Mouse (Mus musculus) embryonic facial prominence, embryonic 11.5 days (tissue): ENCODE measurements around the gene Slc3a1. TPM values are rescaled to one million over a fixed set of nuclear protein-coding genes. Genes with fewer than 3 reads are reported as not detected.

Experiments
- ATAC-seq: fragments of 200-750 bp; cut with Nextera tagmentation; replicated peaks from 2 replicates; pipeline ENCODE4 v1.8.0; 2017; ENCODE audit warnings: low read depth; ENCODE audit not compliant: insufficient number of reproducible peaks, low FRiP score, low TSS enrichment
- DNase-seq: peaks from one replicate; pipeline ENCODE4 v3.0.0-alpha.2; 2015; ENCODE audit warnings: low spot score
- H3K27ac ChIP-seq: fragments of 300-500 bp; sonication (generic); replicated peaks from 2 replicates; pipeline ENCODE4 v1.5.1; 2014; ENCODE audit warnings: mild to moderate bottlenecking, low read depth, low read length, control low read depth
- H3K27me3 ChIP-seq: fragments of 300-500 bp; sonication (generic); 2 replicates; pipeline ENCODE4 v1.6.1; 2014; ENCODE audit warnings: mild to moderate bottlenecking, low read length, moderate library complexity, mixed read lengths; ENCODE audit not compliant: control insufficient read depth, insufficient read depth
- H3K36me3 ChIP-seq: fragments of 300-500 bp; sonication (generic); replicated peaks from 2 replicates; pipeline ENCODE4 v1.6.1; 2014; ENCODE audit warnings: low read depth, mild to moderate bottlenecking, low read length, moderate library complexity, mixed read lengths; ENCODE audit not compliant: control insufficient read depth, insufficient read depth
- H3K4me1 ChIP-seq: fragments of 300-500 bp; sonication (generic); 2 replicates; pipeline ENCODE4 v1.6.1; 2014; ENCODE audit warnings: low read length, mixed read lengths; ENCODE audit not compliant: control insufficient read depth, insufficient read depth
- H3K4me2 ChIP-seq: fragments of 300-500 bp; sonication (generic); 2 replicates; pipeline ENCODE4 v1.6.1; 2014; ENCODE audit warnings: low read depth, mild to moderate bottlenecking, control low read depth, low read length, moderate library complexity
- H3K4me3 ChIP-seq: fragments of 300-500 bp; sonication (generic); 2 replicates; pipeline ENCODE4 v1.5.1; 2014; ENCODE audit warnings: low read depth, low read length, control low read depth
- H3K9ac ChIP-seq: fragments of 300-500 bp; sonication (generic); replicated peaks from 2 replicates; pipeline ENCODE4 v1.6.1; 2014; ENCODE audit warnings: mild to moderate bottlenecking, control low read depth, low read length
- H3K9me3 ChIP-seq: fragments of 300-500 bp; sonication (generic); replicated peaks from 2 replicates; pipeline ENCODE4 v1.6.1; 2016; ENCODE audit warnings: mild to moderate bottlenecking, low read length, inconsistent platforms, mixed read lengths; ENCODE audit not compliant: control insufficient read depth
- WGBS: fragments of 180-500 bp; shearing (Covaris S2); extraction: QIAGEN DNeasy Blood & Tissue Kit; methylation state at CpG from one replicate; pipeline ENCODE4 v1.1.7; 2014; 5-methylcytosine and 5-hydroxymethylcytosine counted together
- polyA plus RNA-seq: library from polyadenylated mRNA; unstranded; fragments of >200 nt; fragmentation: Nextera tagmentation; extraction: Ambion mirVana; gene quantifications from 2 replicates; pipeline ENCODE4 v1.2.1, GENCODE M21; 2014

Slc3a1 gene
- polyA plus RNA-seq, 1 experiment from 2014 or later = 0.35 TPM

- ATAC-seq (no peak), DNase-seq (no peak)
- Histone ChIP-seq H3K9me3 (no peaks in the 10 kb centered on the region), H3K4me3 (no peak overlapping the region), H3K36me3 (no peaks in the 10 kb centered on the region; the same call in 1 of the 2 replicates), H3K4me1 (no peaks in the 10 kb centered on the region), H3K27me3 (no peaks in the 10 kb centered on the region), H3K27ac (no peak overlapping the region), H3K9ac (no peak overlapping the region), H3K4me2 (no peak overlapping the region)
- 80% methylated on average over 10 of the region's 10 CpGs for WGBS
Measured at GRCm38 (mm10) chr17:84999636-85000035, 28.5 kb upstream of the Slc3a1 start.

- Histone ChIP-seq H3K27ac (no peak overlapping the region), H3K4me3 (no peak overlapping the region)
- WGBS = 80% methylated on average over 6 of the region's 6 CpGs
Measured at GRCm38 (mm10) chr17:85013485-85013884, 14.7 kb upstream of the Slc3a1 start.

GRCm38 (mm10) chr17:85014632-85015031 lies 13.5 kb upstream of the Slc3a1 start:
- DNase-seq = no peak
- Histone ChIP-seq H3K4me2 (no peak overlapping the region), H3K27me3 (no peaks in the 10 kb centered on the region), H3K9me3 (no peaks in the 10 kb centered on the region), H3K9ac (no peak overlapping the region), H3K4me3 (no peak overlapping the region), H3K4me1 (no peaks in the 10 kb centered on the region), H3K36me3 (no peaks in the 10 kb centered on the region), H3K27ac (no peak overlapping the region)
- no peak for ATAC-seq
- WGBS = 79% methylated on average over 3 of the region's 3 CpGs

More at GRCm38 (mm10) chr17:85013485-85013884, 14.7 kb upstream of the Slc3a1 start:
- Histone ChIP-seq H3K36me3 (no peaks in the 10 kb centered on the region), H3K27me3 (no peaks in the 10 kb centered on the region), H3K9me3 (no peaks in the 10 kb centered on the region), H3K9ac (no peak overlapping the region), H3K4me1 (no peaks in the 10 kb centered on the region), H3K4me2 (no peak overlapping the region)
- no peak for ATAC-seq
- DNase-seq = no peak

GRCm38 (mm10) chr17:85018344-85018743 lies 9.8 kb upstream of the Slc3a1 start:
- no peak for DNase-seq
- H3K27me3 ChIP-seq = no peaks in the 10 kb centered on the region
- 85% methylated on average over 3 of the region's 3 CpGs for WGBS

GRCm38 (mm10) chr17:85018794-85019193 lies 9.4 kb upstream of the Slc3a1 start:
- no peak for ATAC-seq

More at GRCm38 (mm10) chr17:85018344-85018743, 9.8 kb upstream of the Slc3a1 start:
- Histone ChIP-seq H3K4me2 (no peak overlapping the region), H3K9ac (no peak overlapping the region), H3K9me3 (no peaks in the 10 kb centered on the region), H3K36me3 (no peaks in the 10 kb centered on the region), H3K4me3 (no peak overlapping the region), H3K4me1 (no peaks in the 10 kb centered on the region), H3K27ac (no peak overlapping the region)
- ATAC-seq = no peak

GRCm38 (mm10) chr17:85020343-85020742 lies 7.8 kb upstream of the Slc3a1 start:
- H3K4me1 ChIP-seq = no peaks in the 10 kb centered on the region
- H3K9me3 ChIP-seq = no peaks in the 10 kb centered on the region
- H3K9ac ChIP-seq = no peak overlapping the region
- no peak for ATAC-seq
- WGBS = 77% methylated on average over 3 of the region's 3 CpGs
- H3K27me3 ChIP-seq = no peaks in the 10 kb centered on the region
- no peak overlapping the region for H3K27ac ChIP-seq
- no peak overlapping the region for H3K4me2 ChIP-seq
- H3K36me3 ChIP-seq = no peaks in the 10 kb centered on the region
- no peak for DNase-seq
- H3K4me3 ChIP-seq = no peak overlapping the region

More at GRCm38 (mm10) chr17:85018794-85019193, 9.4 kb upstream of the Slc3a1 start:
- no peak overlapping the region for H3K4me3 ChIP-seq
- no peaks in the 10 kb centered on the region for H3K36me3 ChIP-seq
- H3K27me3 ChIP-seq = no peaks in the 10 kb centered on the region
- DNase-seq = no peak
- no peaks in the 10 kb centered on the region for H3K4me1 ChIP-seq
- H3K9ac ChIP-seq = no peak overlapping the region
- H3K4me2 ChIP-seq = no peak overlapping the region
- H3K27ac ChIP-seq = no peak overlapping the region
- WGBS = 85% methylated on average over 5 of the region's 5 CpGs
- no peaks in the 10 kb centered on the region for H3K9me3 ChIP-seq

- DNase-seq = peak; percentile 90
- Histone ChIP-seq H3K27me3 (no peaks in the 10 kb centered on the region), H3K9ac (no peak overlapping the region), H3K4me2 (no peak overlapping the region), H3K4me1 (no peaks in the 10 kb centered on the region), H3K4me3 (no peak overlapping the region), H3K9me3 (no peaks in the 10 kb centered on the region), H3K36me3 (no peaks in the 10 kb centered on the region), H3K27ac (no peak overlapping the region)
- WGBS = 59% methylated on average over 22 of the region's 22 CpGs
- 0 out of 2 replicates have a peak, but pooled peaks have one; percentile 48 for ATAC-seq
Measured at GRCm38 (mm10) chr17:85023247-85024167, 4.7 kb upstream of the Slc3a1 start.

GRCm38 (mm10) chr17:85024237-85024636 lies 3.9 kb upstream of the Slc3a1 start:
- DNase-seq = no peak
- Histone ChIP-seq H3K36me3 (no peaks in the 10 kb centered on the region), H3K4me1 (no peaks in the 10 kb centered on the region), H3K9me3 (no peaks in the 10 kb centered on the region), H3K27me3 (no peaks in the 10 kb centered on the region), H3K9ac (no peak overlapping the region), H3K27ac (no peak overlapping the region), H3K4me2 (no peak overlapping the region), H3K4me3 (no peak overlapping the region)
- WGBS = 85% methylated on average over 8 of the region's 8 CpGs
- ATAC-seq = no peak
